Comparison of ENCODE assay signal across 24 mouse cellular contexts in the genomic region with DNA sequence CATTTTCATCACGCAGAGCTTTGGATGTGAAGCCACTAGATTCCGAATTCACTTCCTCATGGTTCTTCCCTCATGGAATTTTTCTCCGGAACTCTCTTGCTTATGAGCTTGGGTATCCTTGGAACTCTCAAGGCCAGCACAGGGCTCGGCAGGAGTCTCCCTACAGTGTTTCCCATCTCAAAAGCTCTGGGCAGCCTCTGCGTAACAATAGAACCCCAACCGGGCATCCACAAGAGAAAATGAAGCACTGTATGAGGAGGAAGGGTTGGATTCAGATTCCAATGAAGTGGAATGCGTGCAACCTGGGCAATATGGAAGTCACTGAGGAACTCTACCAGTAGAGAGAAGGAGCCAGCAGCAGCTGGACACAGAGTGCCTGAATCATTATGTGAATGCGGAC. TPM values are rescaled to one million over a fixed set of nuclear protein-coding genes. Genes with fewer than 3 reads are reported as not detected.
"Had no signal": no experiment of that assay in that cellular context is flagged by ENCODE, and none has a peak within 500 bp of the region (broad histone marks: within the 10 kb centered on the region; RNA-seq: fewer than 3 reads in every experiment).

No protein-coding gene starts in this region.

- H3K9me3 ChIP-seq: neural tube, embryonic 13.5 days; neural tube, embryonic 15.5 days; stomach, embryonic 15.5 days had no signal

- H3K36me3 ChIP-seq: neural tube, embryonic 13.5 days; neural tube, embryonic 15.5 days; stomach, embryonic 15.5 days had no signal

- H3K4me1 ChIP-seq: neural tube, embryonic 13.5 days; neural tube, embryonic 15.5 days; stomach, embryonic 15.5 days had no signal

- H3K4me3 ChIP-seq: neural tube, embryonic 13.5 days; neural tube, embryonic 15.5 days; stomach, embryonic 15.5 days had no signal

- H3K27me3 ChIP-seq: neural tube, embryonic 13.5 days; neural tube, embryonic 15.5 days; stomach, embryonic 15.5 days had no signal

- H3K9ac ChIP-seq: neural tube, embryonic 13.5 days; neural tube, embryonic 15.5 days; stomach, embryonic 15.5 days had no signal

- H3K27ac ChIP-seq: neural tube, embryonic 13.5 days; neural tube, embryonic 15.5 days; stomach, embryonic 15.5 days; stomach, postnatal 0 days had no signal

- H3K4me2 ChIP-seq: neural tube, embryonic 13.5 days; neural tube, embryonic 15.5 days; stomach, embryonic 15.5 days had no signal

- DNase-seq: retina, postnatal 1 day; right cerebral cortex, adult 18-20 months; right cerebral cortex, postnatal 14 days; right cerebral cortex, postnatal 25 days; right cerebral cortex, postnatal 4 days; spleen, adult 18-20 months; thymus, adult 18-20 months; thymus, adult 2 months; thymus, postnatal 14 days; thymus, postnatal 25 days; thymus, postnatal 36 days; thymus, postnatal 4 days had no signal

RNA-seq across cellular contexts. Expression of a gene that starts 36.6 kb away (rescaled TPM):
- polyA plus RNA-seq: neural tube, embryonic 13.5 days; neural tube, embryonic 14.5 days; neural tube, embryonic 15.5 days; small intestine, adult 2 months; spleen, adult 2 months; stomach, embryonic 14.5 days; stomach, embryonic 15.5 days; stomach, embryonic 16.5 days; stomach, postnatal 0 days; testis, adult 2 months; thymus, adult 2 months; thymus, postnatal 0 days; urinary bladder, adult 2 months had no signal

RNA-seq across cellular contexts. Expression of a gene that starts 55.3 kb away (rescaled TPM):
- polyA plus RNA-seq: neural tube, embryonic 13.5 days; neural tube, embryonic 14.5 days; neural tube, embryonic 15.5 days; small intestine, adult 2 months; spleen, adult 2 months; stomach, embryonic 14.5 days; stomach, embryonic 15.5 days; stomach, embryonic 16.5 days; stomach, postnatal 0 days; testis, adult 2 months; thymus, adult 2 months; thymus, postnatal 0 days; urinary bladder, adult 2 months had no signal
